ENCODE assay signal across 15 mouse cellular contexts in genomic region chr5:46201639-46202456, GRCm38 (mm10).
A peak's percentile ranks its signal among the peaks of the same experiment; 100 is the strongest.
DNase-seq lines count a peak whose midpoint lies in the region; ATAC-seq and TF ChIP-seq lines count a peak whose summit lies in the region.
"Had no signal": no experiment of that assay in that cellular context is flagged by ENCODE, and none has a peak within 500 bp of the region (broad histone marks: within the 10 kb centered on the region; RNA-seq: fewer than 3 reads in every experiment).

No protein-coding gene starts in this region.

- no peaks in the 10 kb centered on the region for H3K4me1 ChIP-seq in embryonic facial prominence, embryonic 11.5 days (ENCODE audit: control insufficient read depth, insufficient read depth, low read length)
- H3K4me1 ChIP-seq in embryonic facial prominence, embryonic 10.5 days: peaks cover 7% of the 10 kb centered on the region; the same call in 1 of the 2 replicates
- H3K4me1 ChIP-seq in forebrain, embryonic 13.5 days: peaks cover 20% of the 10 kb centered on the region
- H3K4me1 ChIP-seq in hindbrain, embryonic 14.5 days (replicated peaks; ENCODE audit: control insufficient read depth, insufficient read depth, low read length): no peaks in the 10 kb centered on the region
- peaks cover 5% of the 10 kb centered on the region for H3K4me1 ChIP-seq in midbrain, embryonic 16.5 days (ENCODE audit: control insufficient read depth, insufficient read depth, low read length)
- no peaks in the 10 kb centered on the region for H3K4me1 ChIP-seq in cerebellum, adult 2 months (ENCODE audit: control insufficient read depth, insufficient read depth, low read length)

- 0 out of 2 replicates have a peak, but pooled peaks have one; percentile 34 for ATAC-seq in embryonic facial prominence, embryonic 11.5 days (replicated peaks; ENCODE audit: insufficient number of reproducible peaks, low FRiP score, low TSS enrichment, low read depth)
- ATAC-seq in forebrain, embryonic 13.5 days: peak; percentile 79
- ATAC-seq in hindbrain, embryonic 14.5 days (ENCODE audit: low FRiP score): peak; percentile 63; the same call in 1 of the 2 replicates
- ATAC-seq in midbrain, embryonic 16.5 days: peak; percentile 79
- ATAC-seq: Patski had no signal

- H3K36me3 ChIP-seq in embryonic facial prominence, embryonic 11.5 days (replicated peaks; ENCODE audit: control insufficient read depth, insufficient read depth, low read depth, low read length): no peaks in the 10 kb centered on the region
- H3K36me3 ChIP-seq in embryonic facial prominence, embryonic 10.5 days (replicated peaks): no peaks in the 10 kb centered on the region
- H3K36me3 ChIP-seq in forebrain, embryonic 13.5 days (ENCODE audit: poor library complexity, severe bottlenecking): no peaks in the 10 kb centered on the region
- H3K36me3 ChIP-seq in hindbrain, embryonic 14.5 days (replicated peaks; ENCODE audit: control insufficient read depth, insufficient read depth): no peaks in the 10 kb centered on the region
- no peaks in the 10 kb centered on the region for H3K36me3 ChIP-seq in midbrain, embryonic 16.5 days (ENCODE audit: control insufficient read depth, insufficient read depth, low read length)

- no peak for TF ChIP-seq CTCF in cerebellum, adult 2 months (IDR thresholded peaks at IDR 0.05; ENCODE audit: borderline replicate concordance, insufficient read depth, low read depth, low read length)

- no peak for TF ChIP-seq POLR2A in cerebellum, adult 2 months (IDR thresholded peaks at IDR 0.05; ENCODE audit: borderline replicate concordance, insufficient read depth, low read length)

- H3K9me3 ChIP-seq in embryonic facial prominence, embryonic 11.5 days (replicated peaks; ENCODE audit: control insufficient read depth, low read length): no peaks in the 10 kb centered on the region
- no peaks in the 10 kb centered on the region for H3K9me3 ChIP-seq in embryonic facial prominence, embryonic 10.5 days
- no peaks in the 10 kb centered on the region for H3K9me3 ChIP-seq in forebrain, embryonic 13.5 days (replicated peaks)
- H3K9me3 ChIP-seq in hindbrain, embryonic 14.5 days (ENCODE audit: control insufficient read depth, low read length): no peaks in the 10 kb centered on the region
- H3K9me3 ChIP-seq in midbrain, embryonic 16.5 days (replicated peaks; ENCODE audit: control insufficient read depth, low read length, poor library complexity, severe bottlenecking): no peaks in the 10 kb centered on the region

- no peak overlapping the region for H3K4me3 ChIP-seq in embryonic facial prominence, embryonic 11.5 days (ENCODE audit: low read depth, low read length)
- no peak overlapping the region for H3K4me3 ChIP-seq in embryonic facial prominence, embryonic 10.5 days
- no peak overlapping the region for H3K4me3 ChIP-seq in forebrain, embryonic 13.5 days
- no peak overlapping the region for H3K4me3 ChIP-seq in hindbrain, embryonic 14.5 days (replicated peaks; ENCODE audit: low read length)
- H3K4me3 ChIP-seq in midbrain, embryonic 16.5 days (ENCODE audit: low read depth, low read length): no peak overlapping the region
- H3K4me3 ChIP-seq in cerebellum, adult 2 months (replicated peaks; ENCODE audit: insufficient read depth, low read depth, low read length): no peak overlapping the region

- H3K27ac ChIP-seq in embryonic facial prominence, embryonic 11.5 days (replicated peaks; ENCODE audit: low read depth, low read length): no peak overlapping the region
- H3K27ac ChIP-seq in embryonic facial prominence, embryonic 10.5 days (replicated peaks): no peak overlapping the region
- H3K27ac ChIP-seq in forebrain, embryonic 13.5 days: peak overlapping the region; percentile 44
- no peak overlapping the region for H3K27ac ChIP-seq in hindbrain, embryonic 14.5 days
- H3K27ac ChIP-seq in midbrain, embryonic 16.5 days (ENCODE audit: low read length): no peak overlapping the region
- H3K27ac ChIP-seq in cerebellum, adult 2 months (ENCODE audit: insufficient read depth, low read length): no peak overlapping the region
- H3K27ac ChIP-seq: kidney, postnatal 0 days; macrophage had no signal

- DNase-seq in embryonic facial prominence, embryonic 11.5 days (ENCODE audit: low spot score): peak; percentile 6
- no peak for DNase-seq in embryonic facial prominence, embryonic 10.5 days (ENCODE audit: low spot score)
- peak; percentile 32 for DNase-seq in hindbrain, embryonic 14.5 days (ENCODE audit: low spot score)
- DNase-seq in layer of hippocampus, postnatal 10 days (ENCODE audit: low spot score in 2 of 2): no peak
- DNase-seq in cerebellum, adult 2 months: no peak
- DNase-seq in adrenal gland, postnatal 25 days: no peak
- DNase-seq: cerebellum, postnatal 36 days; liver; lung, adult 18-20 months; right cerebral cortex, postnatal 14 days had no signal

- H3K4me2 ChIP-seq in embryonic facial prominence, embryonic 11.5 days (ENCODE audit: low read depth, low read length): no peak overlapping the region
- peak overlapping the region; percentile 0; the same call in 1 of the 2 replicates for H3K4me2 ChIP-seq in forebrain, embryonic 13.5 days
- H3K4me2 ChIP-seq in hindbrain, embryonic 14.5 days (replicated peaks): no peak overlapping the region
- no peak overlapping the region for H3K4me2 ChIP-seq in midbrain, embryonic 16.5 days (ENCODE audit: low read length)

- 67% methylated on average over 6 of the region's 6 CpGs for WGBS in embryonic facial prominence, embryonic 11.5 days
- WGBS in embryonic facial prominence, embryonic 10.5 days: 64% methylated on average over 6 of the region's 6 CpGs
- WGBS in forebrain, embryonic 13.5 days: 6% methylated on average over 6 of the region's 6 CpGs
- WGBS in hindbrain, embryonic 14.5 days: 31% methylated on average over 6 of the region's 6 CpGs
- WGBS in midbrain, embryonic 16.5 days: 8% methylated on average over 6 of the region's 6 CpGs
- 48% methylated on average over 6 of the region's 6 CpGs for WGBS in cerebellum, adult 2 months

- no peaks in the 10 kb centered on the region for H3K27me3 ChIP-seq in embryonic facial prominence, embryonic 11.5 days (ENCODE audit: control insufficient read depth, insufficient read depth, low read length)
- no peaks in the 10 kb centered on the region for H3K27me3 ChIP-seq in embryonic facial prominence, embryonic 10.5 days (replicated peaks; ENCODE audit: low read depth, poor library complexity, severe bottlenecking)
- H3K27me3 ChIP-seq in forebrain, embryonic 13.5 days: 0 out of 2 replicates have a peak, but pooled peaks cover 10% of the 10 kb centered on the region
- H3K27me3 ChIP-seq in hindbrain, embryonic 14.5 days (ENCODE audit: control insufficient read depth, insufficient read depth, low read length): no peaks in the 10 kb centered on the region
- H3K27me3 ChIP-seq in midbrain, embryonic 16.5 days (ENCODE audit: control insufficient read depth, insufficient read depth, low read depth, low read length): no peaks in the 10 kb centered on the region
- no peaks in the 10 kb centered on the region for H3K27me3 ChIP-seq in cerebellum, adult 2 months (ENCODE audit: control insufficient read depth, insufficient read depth, low read length)
- H3K27me3 ChIP-seq: Patski had no signal

- H3K9ac ChIP-seq in embryonic facial prominence, embryonic 11.5 days (replicated peaks; ENCODE audit: low read length): no peak overlapping the region
- no peak overlapping the region for H3K9ac ChIP-seq in forebrain, embryonic 13.5 days
- no peak overlapping the region for H3K9ac ChIP-seq in hindbrain, embryonic 14.5 days
- H3K9ac ChIP-seq in midbrain, embryonic 16.5 days (ENCODE audit: low read depth, low read length): no peak overlapping the region

Comparison
In these comparisons a context has a peak if more than half of its experiments do, and no peak if none do; other contexts are left out.
1. DNase-seq: peak in embryonic facial prominence, embryonic 11.5 days (single experiment) and hindbrain, embryonic 14.5 days (single experiment); none in embryonic facial prominence, embryonic 10.5 days (single experiment), layer of hippocampus, postnatal 10 days (0 of 2), cerebellum, adult 2 months (0 of 2) and adrenal gland, postnatal 25 days (single experiment).
2. Peak in every context shown above with its lines, with median percentiles within 50 percentile points of each other: ATAC-seq.